Mouse (Mus musculus) hindbrain, embryonic 10.5 days (tissue): Measurements from ENCODE around the gene Ctnnal1. TPM values are rescaled to one million over a fixed set of nuclear protein-coding genes. Genes with fewer than 3 reads are reported as not detected.
A peak's percentile ranks its signal among the peaks of the same experiment; 100 is the strongest.

ENCODE experiments used
- DNase-seq: peaks from one replicate; pipeline ENCODE4 v3.0.0-alpha.2; 2017; ENCODE audit warnings: low spot score
- H3K27ac ChIP-seq: fragments of 300-500 bp; sonication (generic); 2 replicates; pipeline ENCODE4 v1.5.1; 2016; ENCODE audit warnings: mild to moderate bottlenecking, moderate library complexity
- H3K27me3 ChIP-seq: fragments of 300-500 bp; sonication (generic); 2 replicates; pipeline ENCODE4 v1.6.1; 2016; ENCODE audit warnings: mild to moderate bottlenecking; ENCODE audit not compliant: poor library complexity, insufficient read depth, severe bottlenecking
- H3K36me3 ChIP-seq: fragments of 300-500 bp; sonication (generic); 2 replicates; pipeline ENCODE4 v1.6.1; 2016; ENCODE audit warnings: mild to moderate bottlenecking, moderate library complexity
- H3K4me1 ChIP-seq: fragments of 300-500 bp; sonication (generic); replicated peaks from 2 replicates; pipeline ENCODE4 v1.6.1; 2016; ENCODE audit warnings: mild to moderate bottlenecking
- H3K4me3 ChIP-seq: fragments of 300-500 bp; sonication (generic); 2 replicates; pipeline ENCODE4 v1.5.1; 2016; ENCODE audit warnings: mild to moderate bottlenecking, moderate library complexity
- H3K9me3 ChIP-seq: fragments of 300-500 bp; sonication (generic); 2 replicates; pipeline ENCODE4 v1.6.1; 2016; ENCODE audit warnings: mild to moderate bottlenecking, moderate library complexity
- WGBS: fragments of 180-500 bp; shearing (Covaris S2); methylation state at CpG from one replicate; pipeline ENCODE4 v1.1.7; 2016; 5-methylcytosine and 5-hydroxymethylcytosine counted together
- polyA plus RNA-seq: library from polyadenylated mRNA; unstranded; fragments of >200 nt; fragmentation: Nextera tagmentation; extraction: Ambion mirVana; gene quantifications from 2 replicates; pipeline ENCODE4 v1.2.1, GENCODE M21; 2016

Gene Ctnnal1
- 23.1 and 29.7 TPM in 2 replicates for polyA plus RNA-seq

- H3K36me3 ChIP-seq = no peaks in the 10 kb centered on the region
- H3K9me3 ChIP-seq = no peaks in the 10 kb centered on the region
- H3K27ac ChIP-seq = peak within 1 kb of the TSS; percentile 92
- under 1% methylated on average over 45 of the region's 45 CpGs for WGBS
- DNase-seq = peak; percentile 89
- peaks cover 24% of the 10 kb centered on the region for H3K4me1 ChIP-seq
- H3K27me3 ChIP-seq = no peaks in the 10 kb centered on the region
- peak within 1 kb of the TSS; percentile 86 for H3K4me3 ChIP-seq
These were observed at the start of gene Ctnnal1 for GRCm38 (mm10) chr4:56865003-56865511. Gene Ctnnal1 (minus strand): TSS chr4:56865188.

GRCm38 (mm10) chr4:56914761-56915160 is 49.8 kb upstream of the Ctnnal1 start:
- Histone ChIP-seq H3K27me3 (no peaks in the 10 kb centered on the region), H3K4me3 (no peak overlapping the region), H3K36me3 (peaks cover 86% of the 10 kb centered on the region), H3K9me3 (no peaks in the 10 kb centered on the region), H3K27ac (no peak overlapping the region), H3K4me1 (no peaks in the 10 kb centered on the region)
- no peak for DNase-seq
- WGBS = 82% methylated on average over 1 of the region's 1 CpGs

DNA sequence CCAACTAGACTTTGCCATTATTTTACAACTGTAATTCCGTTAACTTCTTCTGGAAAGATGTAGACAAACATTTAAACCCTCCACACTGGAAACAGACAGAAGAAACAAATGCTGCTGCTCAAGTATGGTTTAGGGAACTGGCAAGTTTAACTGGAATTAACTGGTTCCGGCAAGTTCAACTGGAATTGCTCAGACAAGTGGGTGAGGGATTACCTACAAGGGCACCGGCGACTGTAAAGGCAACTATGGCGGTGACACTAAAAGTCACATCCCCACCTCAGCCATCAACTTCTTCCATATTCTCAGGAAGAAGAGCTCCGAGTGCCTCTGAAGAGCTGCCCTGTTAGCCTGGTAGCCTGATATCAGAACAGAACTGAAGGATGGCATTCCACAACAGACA is 49.4 kb upstream of the Ctnnal1 start:
- Histone ChIP-seq H3K27ac (no peak overlapping the region), H3K27me3 (no peaks in the 10 kb centered on the region), H3K36me3 (peaks cover 89% of the 10 kb centered on the region), H3K4me1 (no peaks in the 10 kb centered on the region), H3K4me3 (no peak overlapping the region), H3K9me3 (no peaks in the 10 kb centered on the region)
- DNase-seq = no peak
- 93% methylated on average over 6 of the region's 6 CpGs for WGBS

DNA sequence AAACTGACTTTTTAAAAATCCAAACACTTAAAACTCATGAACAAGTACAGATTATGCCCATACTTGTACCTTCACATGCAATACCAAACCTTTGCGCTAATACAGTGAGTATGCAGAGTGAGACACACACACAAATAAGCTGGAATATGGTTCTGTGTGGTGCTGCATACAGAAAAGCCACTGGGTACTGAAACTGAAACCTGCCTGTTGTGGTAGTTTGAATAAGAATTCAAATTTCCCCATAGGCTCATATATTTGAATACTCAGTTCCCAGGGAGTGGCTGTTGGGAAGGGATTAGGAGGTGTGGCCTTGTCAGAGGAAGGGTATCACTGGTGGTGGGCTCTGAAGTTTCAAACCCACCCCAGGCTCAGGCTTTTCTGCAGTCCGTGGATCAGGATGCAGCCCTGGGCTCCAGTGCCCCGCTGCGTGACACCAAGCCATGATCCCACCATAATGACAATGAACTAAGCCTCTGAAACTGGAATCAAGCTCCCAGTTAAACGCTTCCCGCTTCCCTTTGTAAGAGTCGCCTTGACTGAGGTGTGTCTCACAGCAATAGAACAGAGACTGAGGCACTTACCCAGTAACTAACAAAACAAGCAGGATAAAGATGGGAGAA is 47.5 kb upstream of the Ctnnal1 start:
- H3K9me3 ChIP-seq = no peaks in the 10 kb centered on the region
- no peaks in the 10 kb centered on the region for H3K4me1 ChIP-seq
- no peaks in the 10 kb centered on the region for H3K27me3 ChIP-seq
- peaks cover 96% of the 10 kb centered on the region for H3K36me3 ChIP-seq
- no peak overlapping the region for H3K27ac ChIP-seq
- DNase-seq = no peak
- no peak overlapping the region for H3K4me3 ChIP-seq
- 92% methylated on average over 7 of the region's 7 CpGs for WGBS

GRCm38 (mm10) chr4:56909568-56909967 is 44.6 kb upstream of the Ctnnal1 start:
- no peaks in the 10 kb centered on the region for H3K9me3 ChIP-seq
- no peak overlapping the region for H3K4me3 ChIP-seq
- 78% methylated on average over 3 of the region's 3 CpGs for WGBS
- no peaks in the 10 kb centered on the region for H3K27me3 ChIP-seq
- H3K27ac ChIP-seq = no peak overlapping the region
- H3K36me3 ChIP-seq = peaks cover 94% of the 10 kb centered on the region
- no peaks in the 10 kb centered on the region for H3K4me1 ChIP-seq
- no peak for DNase-seq

- H3K27me3 ChIP-seq = no peaks in the 10 kb centered on the region
- 92% methylated on average over 5 of the region's 5 CpGs for WGBS
- H3K36me3 ChIP-seq = peaks cover 94% of the 10 kb centered on the region
- H3K27ac ChIP-seq = no peak overlapping the region
- no peak for DNase-seq
- no peaks in the 10 kb centered on the region for H3K4me1 ChIP-seq
- H3K9me3 ChIP-seq = no peaks in the 10 kb centered on the region
- no peak overlapping the region for H3K4me3 ChIP-seq
These were observed 42.7 kb upstream of the Ctnnal1 start for GRCm38 (mm10) chr4:56907671-56908070.

GRCm38 (mm10) chr4:56906926-56907325 is 41.9 kb upstream of the Ctnnal1 start:
- 93% methylated on average over 3 of the region's 3 CpGs for WGBS
- Histone ChIP-seq H3K36me3 (peaks cover 95% of the 10 kb centered on the region), H3K27ac (no peak overlapping the region), H3K4me3 (no peak overlapping the region), H3K4me1 (no peaks in the 10 kb centered on the region), H3K9me3 (0 out of 2 replicates have a peak, but pooled peaks cover 1% of the 10 kb centered on the region), H3K27me3 (no peaks in the 10 kb centered on the region)
- no peak for DNase-seq

GRCm38 (mm10) chr4:56905507-56905906 is 40.5 kb upstream of the Ctnnal1 start:
- 97% methylated on average over 5 of the region's 5 CpGs for WGBS
- H3K36me3 ChIP-seq = peaks cover 92% of the 10 kb centered on the region
- no peak for DNase-seq

GRCm38 (mm10) chr4:56901671-56902070 is 36.7 kb upstream of the Ctnnal1 start:
- H3K27ac ChIP-seq = no peak overlapping the region
- no peaks in the 10 kb centered on the region for H3K27me3 ChIP-seq
- DNase-seq = no peak
- peaks cover 13% of the 10 kb centered on the region; the same call in 1 of the 2 replicates for H3K4me1 ChIP-seq
- H3K9me3 ChIP-seq = 0 out of 2 replicates have a peak, but pooled peaks cover 3% of the 10 kb centered on the region
- 91% methylated on average over 2 of the region's 2 CpGs for WGBS
- H3K4me3 ChIP-seq = no peak overlapping the region
- peaks cover 94% of the 10 kb centered on the region for H3K36me3 ChIP-seq

More at GRCm38 (mm10) chr4:56905507-56905906, 40.5 kb upstream of the Ctnnal1 start:
- no peak overlapping the region for H3K27ac ChIP-seq
- no peaks in the 10 kb centered on the region for H3K4me1 ChIP-seq
- no peaks in the 10 kb centered on the region for H3K27me3 ChIP-seq
- no peak overlapping the region for H3K4me3 ChIP-seq
- 0 out of 2 replicates have a peak, but pooled peaks cover 3% of the 10 kb centered on the region for H3K9me3 ChIP-seq

GRCm38 (mm10) chr4:56899216-56899615 is 34.2 kb upstream of the Ctnnal1 start:
- WGBS = 82% methylated on average over 8 of the region's 8 CpGs
- Histone ChIP-seq H3K27me3 (no peaks in the 10 kb centered on the region), H3K4me1 (peaks cover 13% of the 10 kb centered on the region; the same call in 1 of the 2 replicates), H3K36me3 (peaks cover 86% of the 10 kb centered on the region), H3K4me3 (no peak overlapping the region), H3K9me3 (0 out of 2 replicates have a peak, but pooled peaks cover 3% of the 10 kb centered on the region), H3K27ac (no peak overlapping the region)
- DNase-seq = no peak

DNA sequence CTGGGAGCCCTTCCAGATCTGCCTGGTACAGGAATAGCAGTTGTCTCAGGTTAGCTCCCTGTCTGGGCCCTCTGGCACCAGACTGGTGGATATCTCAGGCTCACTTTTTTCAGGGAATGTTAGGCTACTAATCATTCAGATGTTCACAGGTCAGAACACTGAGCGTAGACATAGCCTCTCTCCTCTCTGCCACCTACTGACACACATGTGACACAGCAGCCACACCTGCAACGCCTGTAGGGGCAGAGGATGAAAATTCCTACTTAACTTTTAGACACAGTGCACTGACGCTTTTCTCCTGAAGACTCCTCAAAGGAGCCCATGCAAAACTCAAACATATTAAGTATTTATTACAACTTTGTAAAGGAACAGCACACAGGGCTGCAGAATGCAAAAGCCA is 32.5 kb upstream of the Ctnnal1 start:
- Histone ChIP-seq H3K27me3 (no peaks in the 10 kb centered on the region), H3K36me3 (peaks cover 75% of the 10 kb centered on the region), H3K27ac (no peak overlapping the region; the same call in 1 of the 2 replicates), H3K4me1 (peaks cover 13% of the 10 kb centered on the region; the same call in 1 of the 2 replicates), H3K9me3 (0 out of 2 replicates have a peak, but pooled peaks cover 3% of the 10 kb centered on the region), H3K4me3 (no peak overlapping the region)
- DNase-seq = no peak
- WGBS = 86% methylated on average over 3 of the region's 3 CpGs

DNA sequence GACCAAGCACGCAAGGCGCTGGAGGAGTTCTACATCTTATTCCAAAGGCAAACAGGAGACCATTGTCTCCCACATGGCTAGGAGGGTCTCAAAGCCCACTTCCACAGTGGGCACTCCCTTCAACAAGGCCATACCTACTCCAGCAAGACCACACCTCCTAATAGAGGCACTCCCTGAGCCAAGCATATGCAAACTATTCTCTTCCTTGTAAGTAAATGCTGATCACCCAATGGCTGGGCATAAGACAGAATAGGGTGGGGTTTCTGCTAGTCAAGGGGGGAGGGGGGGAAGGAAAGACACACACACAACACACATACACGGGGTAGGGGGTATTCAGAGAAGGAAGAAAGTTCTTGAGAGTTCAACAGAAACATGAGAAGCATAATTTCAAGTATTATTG is 29.2 kb upstream of the Ctnnal1 start:
- no peaks in the 10 kb centered on the region for H3K9me3 ChIP-seq
- H3K36me3 ChIP-seq = peaks cover 70% of the 10 kb centered on the region
- 92% methylated on average over 3 of the region's 3 CpGs for WGBS

GRCm38 (mm10) chr4:56892501-56893115 is 27.6 kb upstream of the Ctnnal1 start:
- DNase-seq = no peak
- WGBS = 93% methylated on average over 6 of the region's 6 CpGs
- H3K4me1 ChIP-seq = no peaks in the 10 kb centered on the region
- no peaks in the 10 kb centered on the region for H3K27me3 ChIP-seq
- H3K36me3 ChIP-seq = peaks cover 68% of the 10 kb centered on the region
- no peaks in the 10 kb centered on the region for H3K9me3 ChIP-seq
- no peak overlapping the region for H3K4me3 ChIP-seq
- no peak overlapping the region for H3K27ac ChIP-seq

More for the DNA sequence above, 29.2 kb upstream of the Ctnnal1 start:
- Histone ChIP-seq H3K27ac (no peak overlapping the region), H3K4me1 (peaks cover 12% of the 10 kb centered on the region; the same call in 1 of the 2 replicates), H3K4me3 (no peak overlapping the region), H3K27me3 (no peaks in the 10 kb centered on the region)
- DNase-seq = no peak
